Mouse (Mus musculus): ENCODE data around the gene Gjc3.

Gene Gjc3

GRCm38 (mm10) chr5:137909564-137910262, 53.2 kb downstream of the Gjc3 start:
- DNase-seq (ENCODE audit: low spot score), result no peak
